Mouse (Mus musculus): ENCODE measurements at regions not wholly inside any gene's neighbourhood (a gene's known extent, or its start where the extent isn't known, plus 50 kb on each side); places are given as distances from the start of the nearest gene placed in this dataset.

DNA sequence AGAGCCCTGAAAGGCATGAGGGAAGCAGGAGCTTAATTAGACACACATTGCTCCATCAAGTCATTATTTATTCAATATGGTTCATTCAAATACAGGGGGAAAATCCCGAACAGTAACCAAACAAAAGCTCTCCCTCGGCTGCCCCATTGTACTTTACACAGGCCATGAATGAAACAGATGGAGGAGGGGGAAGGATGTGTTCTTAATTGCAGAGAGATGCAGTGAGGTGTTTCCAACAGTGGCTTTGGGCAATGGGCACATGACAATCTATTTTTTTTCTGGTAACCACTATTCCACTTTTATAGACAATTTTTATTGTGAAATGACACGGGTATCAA is 578.6 kb upstream of the Gm26657 start:
- in situ Hi-C loops (cut with MboI, MseI): no loop called here

DNA sequence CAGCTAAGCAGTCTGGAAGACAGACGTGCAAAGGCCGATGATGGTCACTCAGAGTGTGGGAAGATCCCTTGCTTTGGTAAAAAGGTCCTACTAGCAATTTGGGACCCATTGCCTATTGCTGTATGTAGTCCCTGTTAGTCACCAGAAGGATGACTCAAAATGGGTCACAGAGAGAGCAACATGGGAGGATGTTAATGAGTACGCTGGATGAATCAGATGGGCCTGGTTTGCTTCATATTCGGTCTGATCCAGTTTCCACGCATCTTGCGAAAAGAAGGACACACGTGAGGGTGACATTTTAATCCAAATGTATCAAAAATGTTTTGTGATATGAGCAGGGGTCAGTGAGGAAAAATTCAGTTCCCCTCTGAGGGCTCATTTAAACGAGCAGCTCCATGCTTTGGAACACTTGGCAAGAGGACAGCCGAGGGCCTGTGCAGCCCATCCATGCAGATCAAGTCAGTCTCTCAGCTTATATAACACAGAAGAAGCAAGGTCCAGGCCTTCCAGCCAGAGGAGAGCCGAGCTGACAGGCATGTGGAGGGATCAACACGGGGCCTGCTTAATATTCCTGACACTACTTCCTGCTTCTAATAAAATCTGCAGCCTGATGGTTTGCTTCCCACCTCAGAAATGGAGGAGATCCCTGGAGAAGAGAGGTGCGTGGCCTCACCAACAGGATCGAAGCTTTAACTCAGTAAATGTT is 579.2 kb upstream of the Gm26657 start:
- in situ Hi-C loops (cut with MboI, MseI): no loop called here

DNA sequence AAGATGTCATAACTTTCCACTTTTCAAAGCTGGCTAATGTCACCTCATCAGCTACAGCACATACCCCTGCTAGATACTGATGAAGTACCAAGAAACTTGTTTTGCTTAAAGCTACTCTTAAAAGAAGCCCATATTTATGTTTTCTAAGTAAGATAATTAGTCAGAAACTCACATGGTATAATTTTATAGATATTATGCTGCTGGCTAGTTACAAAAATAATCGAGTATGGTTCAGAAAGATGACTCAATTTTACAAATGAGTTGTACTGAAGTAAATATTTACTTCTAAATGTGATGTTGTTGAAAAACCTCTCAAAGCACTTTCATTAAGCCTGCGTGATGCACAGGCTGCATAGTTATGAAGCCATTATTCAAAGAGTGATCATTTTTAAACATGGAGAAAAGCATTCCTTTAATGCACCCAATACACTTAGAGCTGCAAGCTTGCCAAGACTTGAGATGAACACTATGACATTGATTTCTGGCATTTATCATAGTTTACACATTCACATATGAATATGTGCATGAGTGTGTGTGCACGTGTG is 582.3 kb upstream of the Gm26657 start:
- in situ Hi-C loops (cut with MboI, MseI): no loop called here

DNA sequence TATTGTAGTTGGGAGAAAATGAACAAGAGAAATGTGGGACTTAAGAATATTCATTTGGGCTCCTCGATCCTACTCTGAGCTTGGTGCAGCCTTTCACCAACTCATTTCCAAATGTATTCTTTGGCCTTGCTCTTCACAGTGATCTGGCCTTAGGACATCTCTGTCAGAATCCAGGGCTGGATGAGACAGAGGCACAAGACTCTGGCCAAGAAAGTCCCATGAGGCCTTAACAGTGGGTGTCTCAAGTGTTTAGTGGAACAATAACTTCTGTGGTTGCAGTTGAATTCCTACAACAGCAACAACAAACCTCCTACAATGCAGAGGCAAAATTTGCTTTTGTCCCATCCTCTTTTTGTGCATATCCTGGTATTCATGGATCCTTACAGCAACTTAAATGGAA is 589.2 kb upstream of the Gm26657 start:
- in situ Hi-C loops (cut with MboI, MseI): no loop called here

DNA sequence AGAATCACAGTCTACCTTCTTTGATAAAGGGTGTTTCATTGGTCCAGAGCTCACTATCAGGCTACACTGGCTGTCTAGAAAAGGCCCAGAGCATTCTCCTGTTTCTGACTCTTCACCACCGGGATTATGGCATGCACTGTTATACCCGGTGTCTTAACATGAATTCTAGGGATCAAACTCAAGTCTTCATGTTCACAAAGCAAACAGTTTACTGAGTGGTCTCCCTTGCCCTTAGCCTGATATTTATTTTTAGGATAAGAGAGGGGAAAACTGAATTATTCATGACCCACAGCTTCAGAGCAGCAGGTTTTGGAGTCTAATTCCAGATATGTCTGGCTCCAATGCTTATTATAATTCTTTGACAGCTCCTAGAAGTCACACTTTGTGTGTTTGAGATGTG is 596.0 kb upstream of the Gm26657 start:
- in situ Hi-C loops (cut with MboI, MseI): no loop called here

DNA sequence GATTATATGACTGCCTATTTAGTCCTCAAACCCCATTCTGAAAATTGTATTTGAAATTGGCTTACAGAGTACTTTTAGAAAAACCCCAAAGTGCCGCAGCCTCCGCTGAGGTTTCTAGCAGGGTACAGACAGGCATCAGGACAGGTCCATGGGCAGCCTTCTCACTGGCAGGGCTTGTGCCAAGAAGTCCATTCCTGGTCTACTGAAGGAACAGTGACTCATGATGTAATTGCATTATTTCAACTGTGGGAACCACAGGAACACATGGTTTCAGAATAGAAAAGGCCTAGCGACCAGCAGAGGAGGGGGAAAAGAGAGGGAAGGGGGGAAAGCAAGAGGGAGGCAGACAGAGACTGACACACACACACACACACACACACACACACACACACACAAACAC is 603.0 kb upstream of the Gm26657 start:
- in situ Hi-C loops (cut with MboI, MseI): no loop called here

DNA sequence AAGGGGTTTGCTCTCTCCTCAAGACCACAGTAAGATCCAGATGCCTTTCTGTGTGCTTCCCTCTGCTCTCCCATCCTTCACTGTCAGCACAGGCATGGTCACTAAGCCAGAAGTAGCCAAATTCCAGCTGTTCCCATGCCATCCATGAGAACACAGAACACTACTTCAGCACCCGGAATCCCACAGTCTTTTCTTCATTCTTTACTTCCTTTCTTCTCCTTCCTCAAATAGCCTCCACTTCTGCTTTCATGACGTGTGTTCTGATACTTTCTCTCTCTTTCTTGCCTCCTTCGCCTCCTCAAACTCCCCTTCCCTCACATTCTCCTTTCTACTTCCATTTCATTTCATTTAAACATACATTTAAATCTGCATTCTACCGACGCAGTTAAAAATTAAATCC is 602.1 kb upstream of the Klf4 start:
- in situ Hi-C loops (cut with MboI, MseI): no loop called here

DNA sequence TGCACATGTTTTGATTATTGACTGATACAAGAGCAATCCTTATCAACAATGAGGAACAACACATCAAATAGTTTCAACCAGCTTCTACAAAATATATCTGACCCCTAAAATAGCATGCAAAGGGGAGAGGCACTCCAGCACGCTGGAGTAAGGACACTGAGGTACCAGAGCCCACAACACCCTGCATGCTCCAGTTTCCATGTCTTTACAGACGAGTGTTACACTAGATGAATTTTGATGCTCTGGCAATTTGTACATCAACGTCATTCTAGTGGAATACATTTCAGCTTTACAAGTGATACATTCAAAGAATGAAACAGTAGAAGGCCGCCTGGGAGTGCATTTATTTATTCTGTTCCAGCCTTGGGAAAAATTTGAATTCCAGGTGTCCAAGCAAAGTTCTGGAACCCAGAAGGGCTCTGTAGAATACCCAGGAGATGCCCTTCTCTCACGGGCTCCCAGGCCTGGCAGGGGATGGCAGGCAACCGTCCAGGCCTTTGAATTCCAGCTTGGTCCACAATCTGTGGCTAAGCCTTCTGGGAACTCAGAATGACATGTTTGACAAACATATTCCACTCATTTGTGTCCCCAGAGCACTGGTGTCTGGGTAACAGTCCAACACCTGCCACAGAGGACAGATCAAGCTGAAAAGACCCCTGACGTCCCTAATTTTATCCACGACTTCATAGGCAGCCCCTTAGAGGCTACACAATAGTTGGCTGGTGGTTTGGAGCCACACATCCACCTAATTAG is 595.6 kb upstream of the Klf4 start:
- in situ Hi-C loops (cut with MboI, MseI): no loop called here

DNA sequence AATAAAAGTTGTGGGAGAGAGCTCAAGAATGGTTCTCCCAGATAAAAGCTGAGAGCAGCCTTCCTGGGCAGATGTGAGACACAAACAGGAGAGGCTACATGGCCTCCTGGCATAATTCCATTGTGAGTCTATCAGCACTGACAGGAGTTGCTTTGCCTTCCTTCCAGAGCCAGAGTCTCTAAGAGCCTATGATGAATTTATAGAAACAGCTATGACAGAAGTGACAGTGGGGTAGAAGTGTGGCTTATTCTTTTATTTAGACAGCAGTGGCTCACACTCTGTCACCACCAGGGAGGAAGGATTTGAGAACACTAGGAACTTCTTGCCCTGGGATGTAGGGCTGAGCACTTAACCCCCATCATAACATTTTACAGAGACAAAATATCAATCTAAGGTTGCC is 592.2 kb upstream of the Klf4 start:
- in situ Hi-C loops (cut with MboI, MseI): no loop called here

DNA sequence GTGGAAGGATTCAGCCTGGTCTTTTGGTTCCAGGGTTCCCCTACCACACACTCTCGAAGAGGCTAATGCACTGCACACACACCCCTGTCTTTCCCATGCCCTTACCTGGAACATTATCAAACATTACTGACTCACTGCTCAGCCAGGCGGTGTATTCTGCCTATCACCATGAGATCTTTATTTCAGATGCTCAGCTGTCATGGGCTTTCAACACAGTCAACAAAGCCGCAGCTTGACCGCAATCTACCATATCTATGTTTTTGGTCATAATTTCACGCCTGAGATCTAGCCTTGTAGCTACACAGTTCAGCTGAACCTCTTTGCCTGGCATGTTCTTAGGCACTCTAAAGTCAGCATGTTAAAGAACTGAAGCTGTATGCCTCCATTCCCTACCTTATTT is 589.9 kb upstream of the Klf4 start:
- in situ Hi-C loops (cut with MboI, MseI): no loop called here

DNA sequence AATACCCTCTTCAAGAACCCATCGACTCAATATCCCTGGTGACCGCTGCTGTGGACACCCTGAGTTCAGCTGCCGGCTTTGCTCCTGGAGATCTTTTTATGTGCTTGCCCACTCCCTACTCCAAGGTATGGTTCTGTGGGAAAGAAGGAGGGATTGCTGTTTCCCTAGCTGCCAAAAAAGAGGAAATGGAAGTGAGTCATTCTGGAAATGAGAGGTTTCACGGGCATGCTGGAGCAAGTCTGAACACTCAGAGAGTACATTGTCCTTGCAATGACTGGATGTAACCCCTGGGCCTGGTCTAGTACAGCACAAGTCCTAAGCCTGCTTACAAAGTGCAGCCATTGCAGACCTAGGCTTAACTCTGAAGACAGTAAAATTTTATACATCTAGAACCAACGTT is 589.4 kb upstream of the Klf4 start:
- in situ Hi-C loops (cut with MboI, MseI): no loop called here

DNA sequence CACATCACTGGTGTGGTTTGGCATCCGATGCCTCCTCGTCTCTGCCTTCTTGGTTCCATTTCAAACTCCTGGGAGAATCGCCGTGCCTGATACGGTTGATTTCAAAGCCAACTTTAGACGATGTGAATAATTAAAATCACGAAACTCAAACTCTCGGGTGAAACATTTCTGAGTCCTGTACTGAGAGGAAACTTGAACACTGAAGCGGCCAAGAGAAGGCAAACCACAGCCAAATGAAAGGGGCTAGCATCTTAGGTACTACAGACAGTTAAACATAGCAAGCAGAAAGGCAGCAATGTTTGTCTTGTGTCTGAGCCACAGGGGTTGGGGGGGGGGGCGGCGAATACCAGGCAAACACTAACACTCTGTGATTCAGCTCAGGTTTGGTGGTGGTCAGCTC is 588.1 kb upstream of the Klf4 start:
- in situ Hi-C loops (cut with MboI, MseI): no loop called here

DNA sequence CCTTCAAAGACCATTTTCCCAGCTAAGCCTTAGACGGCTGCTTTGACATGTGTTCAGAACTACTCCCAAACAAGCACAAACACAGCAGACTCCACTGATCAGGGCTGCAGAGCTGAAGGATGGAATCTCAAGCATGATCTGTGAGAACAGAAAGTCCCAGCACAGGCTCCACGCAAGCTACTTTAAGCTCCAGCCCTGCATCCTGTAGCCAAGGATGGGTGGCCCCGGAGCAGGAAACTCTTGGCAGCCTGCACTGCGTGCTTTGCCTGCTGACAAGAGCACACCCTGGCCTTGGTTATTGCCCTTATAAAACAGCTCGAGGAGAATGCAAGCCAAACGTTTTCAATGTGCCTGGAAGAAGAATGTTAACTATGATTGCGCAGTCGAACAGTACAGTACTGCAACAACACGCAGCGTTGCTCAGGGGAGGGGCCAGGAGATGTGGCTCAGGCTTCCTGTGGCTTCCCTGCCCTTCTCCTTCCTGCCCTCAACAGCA is 581.5 kb upstream of the Klf4 start:
- in situ Hi-C loops (cut with MboI, MseI): no loop called here

DNA sequence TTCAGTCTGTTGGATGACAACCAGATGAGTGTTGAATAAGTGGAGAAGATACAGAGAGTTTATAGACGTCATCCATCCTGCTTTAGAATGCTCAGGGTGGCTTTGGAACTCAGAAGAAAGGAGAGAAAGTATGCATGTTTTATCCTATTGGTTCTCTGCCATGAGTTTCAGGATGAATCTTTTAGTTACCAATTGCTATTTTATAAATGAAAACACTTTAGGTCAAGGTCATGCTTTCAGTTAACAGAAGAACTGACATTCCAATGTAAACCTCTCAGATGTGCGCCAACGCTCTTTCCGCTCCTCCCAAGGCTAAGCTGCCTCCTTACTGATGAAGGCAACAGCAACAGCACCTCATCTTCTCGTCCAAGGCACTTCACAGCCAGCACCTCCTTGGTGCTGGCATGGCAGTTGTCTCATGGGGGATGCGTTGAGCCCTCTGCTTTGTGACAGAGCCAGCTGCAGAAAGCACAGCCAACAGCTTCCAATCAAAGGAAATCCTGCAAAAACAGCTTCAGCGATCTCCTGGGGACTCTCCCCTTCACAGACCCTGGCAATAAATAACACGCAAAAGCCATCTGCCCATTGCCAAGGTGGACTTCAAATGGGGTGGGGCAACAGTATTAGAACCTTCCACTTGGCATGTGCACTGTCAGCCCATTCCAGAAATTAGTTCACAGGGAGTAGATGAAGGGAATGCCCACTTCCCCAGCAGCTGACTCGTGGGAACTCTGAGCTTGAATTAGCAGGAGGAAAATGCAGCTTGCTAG is 580.9 kb upstream of the Klf4 start:
- in situ Hi-C loops (cut with MboI, MseI): no loop called here

DNA sequence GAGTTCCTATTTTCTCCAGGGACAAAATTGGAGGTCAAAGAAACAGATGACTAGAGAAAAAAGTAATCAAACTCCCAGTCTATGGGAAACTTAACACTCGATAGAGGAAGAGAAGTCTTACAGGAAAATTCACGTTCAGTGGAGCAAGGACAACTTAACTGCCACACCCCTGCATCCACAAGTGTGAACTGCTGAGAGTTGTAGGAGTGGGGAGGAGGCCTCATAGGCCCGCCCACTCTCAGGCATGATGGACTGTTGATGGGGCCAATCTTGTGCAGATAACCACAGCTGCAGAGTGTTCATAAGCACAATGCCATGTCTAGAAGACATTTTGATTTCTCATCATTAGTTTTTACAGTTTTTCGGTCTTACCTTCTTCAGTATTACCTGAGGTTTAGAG is 574.7 kb upstream of the Klf4 start:
- in situ Hi-C loops (cut with MboI, MseI): no loop called here

DNA sequence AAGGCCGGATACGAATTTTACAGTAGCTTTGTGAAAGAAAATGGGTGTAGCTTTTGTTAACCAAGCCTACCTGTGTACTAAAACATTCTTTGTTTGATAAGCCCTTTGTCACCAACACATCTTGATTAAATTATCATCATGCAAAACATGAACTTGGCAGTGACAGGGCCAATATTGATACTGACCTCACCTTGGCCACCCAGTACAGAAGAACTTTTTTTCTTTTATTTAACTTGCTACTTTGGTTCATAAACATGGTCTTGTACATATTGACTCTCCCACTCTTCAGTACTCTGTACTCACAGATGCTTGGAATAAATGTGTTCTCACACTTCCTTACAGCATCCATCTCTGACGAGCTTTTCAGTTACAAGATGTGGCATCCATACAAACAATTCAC is 570.0 kb upstream of the Klf4 start:
- in situ Hi-C loops (cut with MboI, MseI): no loop called here

DNA sequence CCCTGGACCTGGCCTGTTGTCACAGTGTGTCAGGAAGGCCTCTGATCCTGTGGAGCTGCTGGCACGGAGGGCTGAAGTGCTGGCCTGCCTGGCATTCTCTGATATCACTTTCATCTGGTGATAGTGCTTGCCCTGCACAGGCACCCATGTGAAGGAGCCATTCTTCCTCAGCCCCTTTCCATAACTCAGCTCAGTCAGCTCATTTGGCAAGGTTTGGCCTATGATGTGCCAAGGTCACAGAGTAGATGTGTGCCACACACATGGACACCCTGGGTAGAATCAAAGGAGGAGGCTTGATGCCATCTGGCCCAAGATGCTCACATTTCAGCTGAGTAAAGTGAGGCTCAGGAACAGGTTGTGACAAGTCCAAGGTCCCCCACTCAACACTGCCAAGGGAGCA is 558.5 kb upstream of the Klf4 start:
- in situ Hi-C loops (cut with MboI, MseI): no loop called here

DNA sequence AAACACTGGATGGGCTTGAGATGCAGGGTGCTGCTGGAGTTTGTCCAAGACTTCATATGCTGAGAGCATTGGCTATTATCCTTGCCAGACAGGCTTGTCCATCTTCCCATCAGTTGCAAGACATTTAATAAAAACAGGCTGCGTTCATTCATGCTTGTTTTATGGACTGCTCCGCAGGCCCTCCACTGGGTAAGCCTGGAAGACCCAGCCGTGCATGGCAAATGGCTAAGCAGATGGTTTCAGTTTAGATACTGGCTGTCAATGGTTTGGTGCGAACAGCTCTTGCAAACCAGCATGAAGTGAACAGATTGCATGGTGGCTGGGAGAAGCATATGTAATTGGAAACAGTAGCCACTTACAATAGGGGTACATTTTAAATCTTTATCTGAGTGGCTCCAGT is 556.4 kb upstream of the Klf4 start:
- in situ Hi-C loops (cut with MboI, MseI): no loop called here

DNA sequence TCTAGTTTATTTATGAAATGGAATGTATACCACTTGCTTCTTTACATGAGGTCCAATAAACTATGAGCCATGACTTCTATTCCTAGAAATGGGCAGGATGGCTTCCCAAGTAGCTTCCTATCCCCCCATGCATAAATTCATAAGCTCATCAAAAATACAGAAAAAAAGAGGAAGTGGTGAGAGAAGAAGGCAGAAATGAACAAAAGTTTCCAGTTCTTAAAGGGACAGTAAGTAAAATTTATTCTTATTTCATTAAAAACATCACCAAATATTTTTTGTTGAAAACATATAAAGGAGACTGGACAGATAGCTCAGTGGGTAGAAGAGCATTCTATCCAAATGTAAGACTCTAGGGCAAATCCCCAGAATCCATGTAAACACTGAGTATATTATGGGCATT is 554.0 kb upstream of the Klf4 start:
- in situ Hi-C loops (cut with MboI, MseI): no loop called here

DNA sequence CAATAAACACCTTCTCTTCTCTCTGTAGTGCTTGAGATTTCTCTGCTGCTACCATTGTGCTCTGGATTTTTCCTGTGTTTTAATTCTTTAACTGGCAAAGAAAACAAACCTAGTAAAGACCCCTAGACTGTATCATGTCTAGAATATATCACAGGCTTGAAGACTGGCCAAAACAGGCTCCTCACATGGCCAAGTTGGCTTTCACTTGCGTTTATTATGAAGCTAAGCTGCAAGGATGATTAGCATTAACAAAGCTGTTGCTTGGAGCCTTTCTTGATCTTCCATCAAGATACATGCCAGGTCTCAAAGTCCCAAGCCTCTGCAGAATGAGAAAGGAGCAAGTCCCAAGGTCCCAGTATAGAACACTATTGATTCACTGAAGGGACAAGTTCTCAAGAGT is 551.9 kb upstream of the Klf4 start:
- in situ Hi-C loops (cut with MboI, MseI): no loop called here

DNA sequence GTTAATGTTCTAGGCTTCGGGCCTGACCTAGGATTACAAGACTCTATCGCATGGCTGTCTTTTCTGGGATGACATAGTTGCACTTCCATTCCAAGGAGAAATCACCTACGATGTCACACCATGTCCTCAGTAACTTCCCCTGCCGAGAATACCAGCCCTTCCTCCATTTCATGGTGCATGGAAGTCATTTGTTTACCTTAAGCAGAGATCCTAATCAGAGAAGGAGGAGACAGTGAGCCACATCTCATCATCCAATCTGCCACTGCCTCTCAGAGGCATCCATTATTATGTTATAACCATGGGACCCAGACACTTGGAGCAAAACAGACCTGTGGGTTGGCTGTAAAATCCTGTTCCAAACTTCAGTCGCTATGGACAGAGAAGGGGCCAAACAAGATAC is 550.1 kb upstream of the Klf4 start:
- in situ Hi-C loops (cut with MboI, MseI): no loop called here

DNA sequence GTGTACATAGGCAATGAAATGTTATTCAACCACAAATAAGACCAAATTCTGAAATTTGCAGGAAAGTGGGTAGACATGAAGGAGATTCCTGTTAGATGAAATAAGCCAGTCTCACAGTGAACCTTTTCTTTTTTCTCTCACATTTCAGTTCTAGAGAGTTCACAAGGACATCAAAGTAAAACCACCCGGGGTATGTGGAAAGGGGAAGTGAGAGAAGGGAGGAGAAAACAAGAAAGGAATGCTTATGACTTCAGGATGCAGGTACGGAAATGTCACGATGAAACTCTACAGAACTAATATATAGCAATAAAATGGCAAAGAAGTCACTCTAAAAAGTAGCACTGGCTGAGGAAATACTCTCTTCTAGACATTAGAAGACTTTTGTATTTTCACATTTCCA is 548.7 kb upstream of the Klf4 start:
- in situ Hi-C loops (cut with MboI, MseI): no loop called here

All from T-helper 1 cell (primary cell).